ENCODE assay signal across 9 mouse cellular contexts in the genomic region with DNA sequence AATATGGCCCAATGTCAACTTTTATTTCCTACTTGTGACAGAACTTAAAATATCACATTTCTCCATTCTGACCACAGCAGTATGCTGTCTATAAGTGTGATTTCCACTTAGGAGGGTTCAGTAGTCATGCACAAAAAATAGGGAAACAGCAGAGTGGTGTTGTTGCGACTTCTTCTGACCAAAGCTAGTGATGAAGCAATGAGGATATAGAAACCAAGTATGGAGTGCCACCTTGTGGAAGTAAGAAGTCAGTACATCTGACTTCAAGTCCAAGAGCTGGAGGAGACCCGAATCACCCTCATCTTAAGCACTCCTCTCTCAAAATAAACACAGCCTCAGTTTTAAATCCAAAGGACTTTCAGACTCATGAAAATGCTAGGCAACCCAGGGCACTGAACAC.
A peak's percentile ranks its signal among the peaks of the same experiment; 100 is the strongest.
DNase-seq lines count a peak whose midpoint lies in the region; ATAC-seq lines count a peak whose summit lies in the region.
"Had no signal": no experiment of that assay in that cellular context is flagged by ENCODE, and none has a peak within 500 bp of the region (broad histone marks: within the 10 kb centered on the region; RNA-seq: fewer than 3 reads in every experiment).

No protein-coding gene starts in this region.

- no peaks in the 10 kb centered on the region for H3K9me3 ChIP-seq in forebrain, embryonic 12.5 days
- no peaks in the 10 kb centered on the region for H3K9me3 ChIP-seq in midbrain, embryonic 15.5 days
- H3K9me3 ChIP-seq: lung, embryonic 15.5 days had no signal

- no peak overlapping the region for H3K9ac ChIP-seq in forebrain, embryonic 12.5 days
- H3K9ac ChIP-seq in midbrain, embryonic 15.5 days: no peak overlapping the region
- H3K9ac ChIP-seq: lung, embryonic 15.5 days had no signal

- peak; percentile 70 for ATAC-seq in forebrain, embryonic 12.5 days (ENCODE audit: low FRiP score)
- ATAC-seq in midbrain, embryonic 15.5 days (replicated peaks): peak; percentile 75; the same call in 1 of the 2 replicates

- peak; percentile 6 for DNase-seq in layer of hippocampus, adult 9-10 months (ENCODE audit: low spot score)
- no peak for DNase-seq in layer of hippocampus, adult 8-10 months (ENCODE audit: low spot score in 2 of 2)
- DNase-seq in MEL-GATA-1-ER (ENCODE audit: extremely low read depth, low read depth): peak; percentile 41
- DNase-seq in lung, adult 18-20 months: no peak
- DNase-seq in c-Kit-positive CD71-positive TER-119-positive erythroid progenitor cells, embryonic 14.5 days (ENCODE audit: low spot score): no peak
- DNase-seq in heart, adult 9 months (ENCODE audit: low spot score in 2 of 2): no peak

- no peaks in the 10 kb centered on the region for H3K27me3 ChIP-seq in forebrain, embryonic 12.5 days
- no peaks in the 10 kb centered on the region for H3K27me3 ChIP-seq in midbrain, embryonic 15.5 days (replicated peaks)
- H3K27me3 ChIP-seq: lung, embryonic 15.5 days had no signal

- no peaks in the 10 kb centered on the region for H3K4me1 ChIP-seq in forebrain, embryonic 12.5 days
- no peaks in the 10 kb centered on the region for H3K4me1 ChIP-seq in midbrain, embryonic 15.5 days
- H3K4me1 ChIP-seq: lung, embryonic 15.5 days had no signal

- no peak overlapping the region for H3K4me2 ChIP-seq in forebrain, embryonic 12.5 days
- H3K4me2 ChIP-seq in midbrain, embryonic 15.5 days: no peak overlapping the region
- H3K4me2 ChIP-seq: lung, embryonic 15.5 days had no signal

- no peaks in the 10 kb centered on the region for H3K36me3 ChIP-seq in forebrain, embryonic 12.5 days (replicated peaks)
- no peaks in the 10 kb centered on the region for H3K36me3 ChIP-seq in midbrain, embryonic 15.5 days (replicated peaks)
- H3K36me3 ChIP-seq: lung, embryonic 15.5 days had no signal

- no peak overlapping the region for H3K27ac ChIP-seq in forebrain, embryonic 12.5 days
- no peak overlapping the region for H3K27ac ChIP-seq in midbrain, embryonic 15.5 days
- H3K27ac ChIP-seq: lung, embryonic 15.5 days had no signal

- 18% methylated on average over 2 of the region's 2 CpGs for WGBS in forebrain, embryonic 12.5 days
- 11% methylated on average over 2 of the region's 2 CpGs for WGBS in midbrain, embryonic 15.5 days

- H3K4me3 ChIP-seq in forebrain, embryonic 12.5 days (replicated peaks): no peak overlapping the region
- no peak overlapping the region for H3K4me3 ChIP-seq in midbrain, embryonic 15.5 days
- H3K4me3 ChIP-seq: lung, embryonic 15.5 days had no signal

Comparison
In these comparisons a context has a peak if more than half of its experiments do, and no peak if none do; other contexts are left out.
1. DNase-seq: peak in layer of hippocampus, adult 9-10 months (single experiment) and MEL-GATA-1-ER (single experiment); none in layer of hippocampus, adult 8-10 months (0 of 2), lung, adult 18-20 months (0 of 2), c-Kit-positive CD71-positive TER-119-positive erythroid progenitor cells, embryonic 14.5 days (single experiment) and heart, adult 9 months (0 of 2).